Mouse (Mus musculus): ENCODE measurements around the gene Ccdc85c. TPM values are rescaled to one million over a fixed set of nuclear protein-coding genes. Genes with fewer than 3 reads are reported as not detected.

Ccdc85c gene
- polyA plus RNA-seq, 1 experiment from 2014 or later, result 8.3 TPM

GRCm38 (mm10) chr12:108239441-108239840 is 35.8 kb downstream of the Ccdc85c start:
- Histone ChIP-seq H3K9ac (no peak overlapping the region), H3K4me3 (ENCODE audit: low read depth, low read length) (no peak overlapping the region), H3K4me2 (no peak overlapping the region), H3K27me3 (ENCODE audit: insufficient read depth, low read length) (no peaks in the 10 kb centered on the region), H3K27ac (ENCODE audit: low read depth) (no peak overlapping the region), H3K36me3 (ENCODE audit: insufficient read depth) (no peaks in the 10 kb centered on the region), H3K9me3 (ENCODE audit: low read depth, low read length) (no peaks in the 10 kb centered on the region), H3K4me1 (ENCODE audit: insufficient read depth) (peaks cover 22% of the 10 kb centered on the region)
- WGBS, result 53% methylated on average over 5 of the region's 5 CpGs
- DNase-seq (peak; percentile 87), ATAC-seq (ENCODE audit: insufficient read depth) (peak; percentile 56)
- no peak for TF ChIP-seq CTCF (IDR thresholded peaks at IDR 0.05; ENCODE audit: low read depth)

GRCm38 (mm10) chr12:108238395-108239035 is 36.7 kb downstream of the Ccdc85c start:
- Histone ChIP-seq H3K4me1 (ENCODE audit: insufficient read depth) (peaks cover 18% of the 10 kb centered on the region), H3K9ac (no peak overlapping the region), H3K4me3 (ENCODE audit: low read depth, low read length) (no peak overlapping the region), H3K4me2 (no peak overlapping the region), H3K27ac (ENCODE audit: low read depth) (no peak overlapping the region), H3K27me3 (ENCODE audit: insufficient read depth, low read length) (no peaks in the 10 kb centered on the region), H3K9me3 (ENCODE audit: low read depth, low read length) (no peaks in the 10 kb centered on the region), H3K36me3 (ENCODE audit: insufficient read depth) (no peaks in the 10 kb centered on the region)
- ATAC-seq (ENCODE audit: insufficient read depth) (no peak), DNase-seq (no peak)
- no peak for TF ChIP-seq CTCF (IDR thresholded peaks at IDR 0.05; ENCODE audit: low read depth)
- 63% methylated on average over 17 of the region's 17 CpGs for WGBS

GRCm38 (mm10) chr12:108237300-108238006 is 37.8 kb downstream of the Ccdc85c start:
- no peaks in the 10 kb centered on the region for H3K36me3 ChIP-seq (ENCODE audit: insufficient read depth)
- H3K4me1 ChIP-seq (ENCODE audit: insufficient read depth), result peaks cover 18% of the 10 kb centered on the region
- ATAC-seq (ENCODE audit: insufficient read depth) (no peak), DNase-seq (no peak)
- TF ChIP-seq CTCF (IDR thresholded peaks at IDR 0.05; ENCODE audit: low read depth), result no peak
- WGBS, result 75% methylated on average over 6 of the region's 6 CpGs
- H3K9me3 ChIP-seq (ENCODE audit: low read depth, low read length), result no peaks in the 10 kb centered on the region
- no peak overlapping the region for H3K4me2 ChIP-seq
- H3K9ac ChIP-seq, result no peak overlapping the region
- H3K27me3 ChIP-seq (ENCODE audit: insufficient read depth, low read length), result no peaks in the 10 kb centered on the region
- no peak overlapping the region for H3K27ac ChIP-seq (ENCODE audit: low read depth)
- no peak overlapping the region for H3K4me3 ChIP-seq (ENCODE audit: low read depth, low read length)

GRCm38 (mm10) chr12:108235976-108236555 is 39.2 kb downstream of the Ccdc85c start:
- TF ChIP-seq CTCF (IDR thresholded peaks at IDR 0.05; ENCODE audit: low read depth), result no peak
- DNase-seq, result no peak
- Histone ChIP-seq H3K36me3 (ENCODE audit: insufficient read depth) (no peaks in the 10 kb centered on the region), H3K4me3 (ENCODE audit: low read depth, low read length) (no peak overlapping the region), H3K9me3 (ENCODE audit: low read depth, low read length) (no peaks in the 10 kb centered on the region), H3K4me1 (ENCODE audit: insufficient read depth) (peaks cover 18% of the 10 kb centered on the region), H3K27ac (ENCODE audit: low read depth) (no peak overlapping the region), H3K9ac (no peak overlapping the region), H3K4me2 (no peak overlapping the region), H3K27me3 (ENCODE audit: insufficient read depth, low read length) (no peaks in the 10 kb centered on the region)
- 66% methylated on average over 18 of the region's 18 CpGs for WGBS
- ATAC-seq (ENCODE audit: insufficient read depth), result no peak

GRCm38 (mm10) chr12:108234832-108235602 is 40.2 kb downstream of the Ccdc85c start:
- no peaks in the 10 kb centered on the region for H3K36me3 ChIP-seq (ENCODE audit: insufficient read depth)
- no peak overlapping the region for H3K4me2 ChIP-seq
- peaks cover 15% of the 10 kb centered on the region for H3K4me1 ChIP-seq (ENCODE audit: insufficient read depth)
- no peak for ATAC-seq (ENCODE audit: insufficient read depth)
- TF ChIP-seq CTCF (IDR thresholded peaks at IDR 0.05; ENCODE audit: low read depth), result no peak
- 60% methylated on average over 14 of the region's 14 CpGs for WGBS
- no peak overlapping the region for H3K9ac ChIP-seq
- H3K9me3 ChIP-seq (ENCODE audit: low read depth, low read length), result no peaks in the 10 kb centered on the region
- no peak for DNase-seq
- no peak overlapping the region for H3K27ac ChIP-seq (ENCODE audit: low read depth)
- H3K4me3 ChIP-seq (ENCODE audit: low read depth, low read length), result no peak overlapping the region
- H3K27me3 ChIP-seq (ENCODE audit: insufficient read depth, low read length), result no peaks in the 10 kb centered on the region

- no peaks in the 10 kb centered on the region for H3K36me3 ChIP-seq (ENCODE audit: insufficient read depth)
- H3K27ac ChIP-seq (ENCODE audit: low read depth), result no peak overlapping the region
- ATAC-seq (ENCODE audit: insufficient read depth), result no peak
- WGBS, result 75% methylated on average over 6 of the region's 6 CpGs
- TF ChIP-seq CTCF (IDR thresholded peaks at IDR 0.05; ENCODE audit: low read depth), result no peak
- no peaks in the 10 kb centered on the region for H3K27me3 ChIP-seq (ENCODE audit: insufficient read depth, low read length)
- no peak overlapping the region for H3K4me3 ChIP-seq (ENCODE audit: low read depth, low read length)
- no peaks in the 10 kb centered on the region for H3K9me3 ChIP-seq (ENCODE audit: low read depth, low read length)
- no peak for DNase-seq
- no peak overlapping the region for H3K9ac ChIP-seq
- H3K4me2 ChIP-seq, result no peak overlapping the region
- peaks cover 6% of the 10 kb centered on the region for H3K4me1 ChIP-seq (ENCODE audit: insufficient read depth)
These were observed 41.5 kb downstream of the Ccdc85c start for GRCm38 (mm10) chr12:108233736-108234135.

GRCm38 (mm10) chr12:108231901-108232300 is 43.3 kb downstream of the Ccdc85c start:
- H3K27me3 ChIP-seq (ENCODE audit: insufficient read depth, low read length), result no peaks in the 10 kb centered on the region
- no peak overlapping the region for H3K9ac ChIP-seq
- no peak overlapping the region for H3K27ac ChIP-seq (ENCODE audit: low read depth)
- H3K4me3 ChIP-seq (ENCODE audit: low read depth, low read length), result no peak overlapping the region
- TF ChIP-seq CTCF (IDR thresholded peaks at IDR 0.05; ENCODE audit: low read depth), result no peak
- no peaks in the 10 kb centered on the region for H3K36me3 ChIP-seq (ENCODE audit: insufficient read depth)
- 40% methylated on average over 9 of the region's 9 CpGs for WGBS
- H3K9me3 ChIP-seq (ENCODE audit: low read depth, low read length), result no peaks in the 10 kb centered on the region
- H3K4me1 ChIP-seq (ENCODE audit: insufficient read depth), result no peaks in the 10 kb centered on the region
- DNase-seq (no peak), ATAC-seq (ENCODE audit: insufficient read depth) (no peak)
- no peak overlapping the region for H3K4me2 ChIP-seq
